Mouse (Mus musculus) thymus, adult 2 months (tissue): ENCODE data around the gene Vangl2.

Experiments used
- CTCF ChIP-seq: fragments of 200-500 bp; IDR thresholded peaks from 2 replicates; pipeline ENCODE4 v1.5.1; 2012; ENCODE audit warnings: mild to moderate bottlenecking, control low read depth, low read length, moderate library complexity, borderline replicate concordance; ENCODE audit not compliant: control insufficient read depth, poor library complexity, insufficient read depth; ENCODE audit errors: extremely low read depth
- POLR2A ChIP-seq: fragments of 200-500 bp; IDR thresholded peaks from 2 replicates; pipeline ENCODE4 v1.6.1; 2012; ENCODE audit warnings: mild to moderate bottlenecking, low read length, control low read depth, moderate library complexity; ENCODE audit not compliant: control insufficient read depth, poor library complexity, insufficient read depth; ENCODE audit errors: extremely low read depth

DNA sequence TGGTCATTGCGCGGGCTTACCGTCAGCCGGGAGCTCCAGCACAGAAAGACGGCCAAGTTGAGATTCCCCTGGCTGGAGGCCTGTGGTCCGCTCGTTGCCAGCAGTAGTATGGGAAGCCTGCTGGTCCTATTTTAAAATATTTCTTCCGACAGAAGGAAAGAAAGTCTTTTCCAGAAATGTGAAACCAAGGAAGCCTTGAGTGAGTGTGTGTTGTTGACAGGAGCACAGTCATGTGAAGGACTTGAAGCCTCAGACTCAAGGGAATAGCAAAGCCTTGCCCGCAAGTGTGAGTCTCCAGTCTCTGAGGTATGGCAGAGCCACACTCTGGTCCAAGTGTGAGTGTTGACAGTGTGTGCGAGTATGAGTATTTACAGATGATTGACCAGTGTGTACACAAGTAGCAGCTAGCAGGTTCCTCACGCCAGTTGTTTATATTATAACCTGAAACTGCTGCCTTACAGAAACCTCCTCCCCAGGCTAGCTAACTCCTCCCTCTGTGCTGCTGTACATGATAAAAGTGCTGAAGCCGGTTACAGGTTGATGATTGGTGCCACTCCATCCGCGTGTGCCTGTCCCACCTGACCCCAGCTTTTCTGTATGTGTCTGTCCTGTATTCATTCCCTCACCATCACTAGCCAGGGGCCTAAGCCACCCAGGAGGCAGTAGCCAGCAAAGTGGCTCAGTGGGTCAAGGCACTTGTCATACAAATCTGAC lies 51.3 kb downstream of the Vangl2 start:
- TF ChIP-seq POLR2A (no peak), CTCF (no peak)
